In the genomic region with DNA sequence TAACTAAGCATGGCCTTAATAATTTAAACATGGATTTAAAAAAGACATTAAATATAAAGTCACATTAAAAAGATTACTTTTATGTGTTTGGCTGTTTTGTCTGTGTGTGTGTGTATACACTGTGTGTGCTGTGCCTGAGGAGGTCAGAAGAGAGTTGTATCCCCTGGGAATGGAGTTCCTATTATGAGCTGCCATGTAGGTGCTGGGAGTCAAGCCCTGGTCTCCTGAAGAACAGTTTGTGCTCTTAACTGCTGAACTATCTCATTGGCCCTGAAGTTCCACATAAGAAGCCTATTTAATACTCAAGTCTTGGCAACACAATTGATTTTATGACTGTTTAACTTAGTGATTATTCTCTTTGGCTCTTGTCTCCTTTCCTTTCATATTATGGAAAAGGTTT, we compare ENCODE assay signal across 9 mouse cellular contexts. TPM values are rescaled to one million over a fixed set of nuclear protein-coding genes. Genes with fewer than 3 reads are reported as not detected.
A peak's percentile ranks its signal among the peaks of the same experiment; 100 is the strongest.
DNase-seq lines count a peak whose midpoint lies in the region; ATAC-seq and TF ChIP-seq lines count a peak whose summit lies in the region.
"Had no signal": no experiment of that assay in that cellular context is flagged by ENCODE, and none has a peak within 500 bp of the region (broad histone marks: within the 10 kb centered on the region; RNA-seq: fewer than 3 reads in every experiment).

No protein-coding gene starts in this region.

- H3K9me3 ChIP-seq in embryonic facial prominence, embryonic 13.5 days = no peaks in the 10 kb centered on the region
- no peaks in the 10 kb centered on the region for H3K9me3 ChIP-seq in intestine, embryonic 16.5 days (ENCODE audit: control insufficient read depth, low read length)
- no peaks in the 10 kb centered on the region for H3K9me3 ChIP-seq in neural tube, embryonic 13.5 days

- no peak for TF ChIP-seq POLR2A in liver, adult 2 months (IDR thresholded peaks at IDR 0.05; ENCODE audit: extremely low read depth, insufficient read depth, low read length)

- no peak for ATAC-seq in embryonic facial prominence, embryonic 13.5 days (ENCODE audit: insufficient number of reproducible peaks, insufficient read depth, low FRiP score, low TSS enrichment, low read depth)
- no peak for ATAC-seq in intestine, embryonic 16.5 days
- ATAC-seq in neural tube, embryonic 13.5 days (ENCODE audit: low read depth) = no peak

- H3K79me2 ChIP-seq in liver, adult 2 months (ENCODE audit: control insufficient read depth, insufficient read depth, low read length) = peaks cover 57% of the 10 kb centered on the region

- 0 out of 2 replicates have a peak overlapping the region, but pooled peaks have one; percentile 8 for H3K4me3 ChIP-seq in liver, adult 2 months (ENCODE audit: insufficient read depth, low read depth, low read length)
- peak overlapping the region; percentile 95 for H3K4me3 ChIP-seq in embryonic facial prominence, embryonic 13.5 days
- H3K4me3 ChIP-seq in intestine, embryonic 16.5 days (ENCODE audit: low read length) = peak overlapping the region; percentile 72
- H3K4me3 ChIP-seq in neural tube, embryonic 13.5 days = peak overlapping the region; percentile 87

- TF ChIP-seq CTCF in liver, adult 2 months (IDR thresholded peaks at IDR 0.05; ENCODE audit: low read depth, low read length) = no peak

- peaks cover 26% of the 10 kb centered on the region for H3K4me1 ChIP-seq in liver, adult 2 months (ENCODE audit: control insufficient read depth, insufficient read depth, low read length)
- peaks cover 24% of the 10 kb centered on the region for H3K4me1 ChIP-seq in embryonic facial prominence, embryonic 13.5 days
- H3K4me1 ChIP-seq in intestine, embryonic 16.5 days (ENCODE audit: control insufficient read depth, insufficient read depth, low read length) = peaks cover 19% of the 10 kb centered on the region
- H3K4me1 ChIP-seq in neural tube, embryonic 13.5 days (replicated peaks) = peaks cover 56% of the 10 kb centered on the region

- H3K27ac ChIP-seq in liver, adult 2 months (replicated peaks; ENCODE audit: insufficient read depth, low read depth, low read length) = no peak overlapping the region
- no peak overlapping the region for H3K27ac ChIP-seq in embryonic facial prominence, embryonic 13.5 days
- H3K27ac ChIP-seq in intestine, embryonic 16.5 days (ENCODE audit: low read length) = no peak overlapping the region
- no peak overlapping the region for H3K27ac ChIP-seq in neural tube, embryonic 13.5 days (replicated peaks)

- no peaks in the 10 kb centered on the region for H3K27me3 ChIP-seq in liver, adult 2 months (ENCODE audit: control insufficient read depth, insufficient read depth, low read length)
- H3K27me3 ChIP-seq in embryonic facial prominence, embryonic 13.5 days = no peaks in the 10 kb centered on the region
- no peaks in the 10 kb centered on the region for H3K27me3 ChIP-seq in intestine, embryonic 16.5 days (replicated peaks; ENCODE audit: control insufficient read depth, insufficient read depth, low read length)
- H3K27me3 ChIP-seq in neural tube, embryonic 13.5 days = no peaks in the 10 kb centered on the region

- H3K9ac ChIP-seq in liver, adult 2 months (ENCODE audit: low read depth, low read length) = no peak overlapping the region
- H3K9ac ChIP-seq in embryonic facial prominence, embryonic 13.5 days = peak overlapping the region; percentile 99
- peak overlapping the region; percentile 99 for H3K9ac ChIP-seq in intestine, embryonic 16.5 days (ENCODE audit: low read depth, low read length)
- peak overlapping the region; percentile 99 for H3K9ac ChIP-seq in neural tube, embryonic 13.5 days

- no peak for DNase-seq in liver, adult 2 months (ENCODE audit: extremely low read depth, low read depth, low spot score)
- no peak for DNase-seq in liver
- no peak for DNase-seq in layer of hippocampus, adult 18-20 months (ENCODE audit: low spot score in 2 of 2)
- DNase-seq in embryo, embryonic 9.5 days (ENCODE audit: extremely low spot score) = no peak
- no peak for DNase-seq in frontal cortex, postnatal 14 days (ENCODE audit: low spot score in 2 of 2)
- DNase-seq: kidney, postnatal 14 days had no signal

- H3K36me3 ChIP-seq in liver, adult 2 months (ENCODE audit: control insufficient read depth, insufficient read depth, low read length) = peaks cover 2% of the 10 kb centered on the region; the same call in 1 of the 2 replicates
- no peaks in the 10 kb centered on the region; the same call in 1 of the 2 replicates for H3K36me3 ChIP-seq in embryonic facial prominence, embryonic 13.5 days
- H3K36me3 ChIP-seq in intestine, embryonic 16.5 days (ENCODE audit: control insufficient read depth, insufficient read depth, low read length) = no peaks in the 10 kb centered on the region
- no peaks in the 10 kb centered on the region for H3K36me3 ChIP-seq in neural tube, embryonic 13.5 days

- peak overlapping the region; percentile 85 for H3K4me2 ChIP-seq in embryonic facial prominence, embryonic 13.5 days
- H3K4me2 ChIP-seq in intestine, embryonic 16.5 days (ENCODE audit: low read depth, low read length) = peak overlapping the region; percentile 69
- peak overlapping the region; percentile 92 for H3K4me2 ChIP-seq in neural tube, embryonic 13.5 days

RNA-seq across cellular contexts. Expression of a gene that starts 3.6 kb away (rescaled TPM):
- 13.6 and 19.1 TPM in 2 replicates for total RNA-seq in liver, adult 2 months (2014; rRNA removed)
- 9.6 and 9.7 TPM in 2 replicates for polyA plus RNA-seq in liver, adult 2 months (2012; rRNA removed)
- 6.3 and 6.4 TPM in 2 replicates for polyA plus RNA-seq in embryonic facial prominence, embryonic 13.5 days (2015; fragmentation: Nextera tagmentation; extraction: Ambion mirVana)
- polyA plus RNA-seq in intestine, embryonic 16.5 days (2015; fragmentation: Nextera tagmentation; extraction: Ambion mirVana) = 2.6 TPM in 2 replicates
- polyA plus RNA-seq in neural tube, embryonic 13.5 days (2015; fragmentation: Nextera tagmentation; extraction: Ambion mirVana) = 4.8 TPM in 2 replicates
- total RNA-seq in layer of hippocampus, adult 18-20 months (2021) = 10 to 100 TPM; 65.9 to 66.4 TPM

RNA-seq across cellular contexts. Expression of a gene that starts 42.8 kb away (rescaled TPM):
- 118 and 119 TPM in 2 replicates for total RNA-seq in liver, adult 2 months (2014; rRNA removed)
- 185 and 192 TPM in 2 replicates for polyA plus RNA-seq in liver, adult 2 months (2012; rRNA removed)
- polyA plus RNA-seq in embryonic facial prominence, embryonic 13.5 days (2015; fragmentation: Nextera tagmentation; extraction: Ambion mirVana) = 23.7 TPM in 2 replicates
- 29.8 and 30.9 TPM in 2 replicates for polyA plus RNA-seq in intestine, embryonic 16.5 days (2015; fragmentation: Nextera tagmentation; extraction: Ambion mirVana)
- polyA plus RNA-seq in neural tube, embryonic 13.5 days (2015; fragmentation: Nextera tagmentation; extraction: Ambion mirVana) = 21.3 and 21.4 TPM in 2 replicates
- total RNA-seq in layer of hippocampus, adult 18-20 months (2021) = 10 to 100 TPM; 43.3 to 43.9 TPM

Comparison
In these comparisons a context has a peak if more than half of its experiments do, and no peak if none do; other contexts are left out.
1. H3K4me3 ChIP-seq: peak in every context shown above with its lines; median percentile 95 in embryonic facial prominence, embryonic 13.5 days; 87 in neural tube, embryonic 13.5 days; 72 in intestine, embryonic 16.5 days; 8 in liver, adult 2 months.